Mouse (Mus musculus): ENCODE results near the gene Prkcz.
"Not testable (repeated sequence)": the region's sequence is repeated elsewhere in the genome, so short reads cannot be mapped to it uniquely, and the experiment has no call there.

The Prkcz gene

GRCm38 (mm10) chr4:155283585-155283984 lies 77.6 kb downstream of the Prkcz start:
- DNase-seq (ENCODE audit: low spot score): no peak

- DNase-seq (ENCODE audit: low spot score): no peak
Observed at GRCm38 (mm10) chr4:155283001-155283503, 78.1 kb downstream of the Prkcz start.

- DNase-seq (ENCODE audit: low spot score): no peak
Observed at GRCm38 (mm10) chr4:155282231-155282630, 78.9 kb downstream of the Prkcz start.

DNA sequence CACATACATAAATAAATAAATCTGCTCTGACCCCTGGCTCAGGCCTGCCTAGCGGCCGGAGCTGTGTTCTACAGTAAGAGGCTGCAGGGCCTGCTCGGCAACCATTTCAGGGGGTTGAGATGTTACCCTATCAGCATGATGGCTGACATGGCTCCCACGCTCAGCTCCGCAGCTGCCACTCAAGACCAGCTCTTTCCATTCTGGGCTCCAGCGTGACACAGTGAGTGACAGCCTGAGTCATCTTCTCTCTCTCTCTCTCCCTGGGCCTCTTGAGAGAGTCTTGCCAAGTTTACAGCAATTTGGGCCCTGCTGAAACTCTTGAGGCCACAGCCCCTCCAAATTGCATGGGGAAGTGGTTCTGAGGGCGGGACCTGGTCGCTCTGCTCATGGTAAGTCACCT lies 79.5 kb downstream of the Prkcz start:
- no peak for DNase-seq (ENCODE audit: low spot score)

- no peak for DNase-seq (ENCODE audit: low spot score)
Observed at GRCm38 (mm10) chr4:155281227-155281626, 79.9 kb downstream of the Prkcz start.

DNA sequence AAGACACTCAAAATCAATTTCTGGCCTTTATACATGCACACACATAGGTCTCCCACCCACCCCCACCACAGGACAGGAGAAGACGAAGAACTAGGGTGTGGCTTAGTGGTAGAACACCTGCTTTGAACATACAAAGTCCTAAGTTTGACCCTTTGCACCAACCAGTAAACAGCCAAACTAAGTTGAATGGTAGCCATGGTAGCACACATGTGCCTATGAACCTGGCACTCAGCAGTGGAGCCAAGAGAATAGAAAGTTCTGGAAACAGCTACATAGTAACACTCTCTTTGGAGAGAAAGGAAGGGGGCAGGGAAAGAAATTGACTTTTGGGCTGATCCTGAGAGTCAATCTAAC lies 80.4 kb downstream of the Prkcz start:
- no peak for DNase-seq (ENCODE audit: low spot score)

- no peak for DNase-seq (ENCODE audit: low spot score)
Observed at GRCm38 (mm10) chr4:155279926-155280767, 81.0 kb downstream of the Prkcz start.

- DNase-seq (ENCODE audit: low spot score): no peak
Observed at GRCm38 (mm10) chr4:155279054-155279453, 82.1 kb downstream of the Prkcz start.

DNA sequence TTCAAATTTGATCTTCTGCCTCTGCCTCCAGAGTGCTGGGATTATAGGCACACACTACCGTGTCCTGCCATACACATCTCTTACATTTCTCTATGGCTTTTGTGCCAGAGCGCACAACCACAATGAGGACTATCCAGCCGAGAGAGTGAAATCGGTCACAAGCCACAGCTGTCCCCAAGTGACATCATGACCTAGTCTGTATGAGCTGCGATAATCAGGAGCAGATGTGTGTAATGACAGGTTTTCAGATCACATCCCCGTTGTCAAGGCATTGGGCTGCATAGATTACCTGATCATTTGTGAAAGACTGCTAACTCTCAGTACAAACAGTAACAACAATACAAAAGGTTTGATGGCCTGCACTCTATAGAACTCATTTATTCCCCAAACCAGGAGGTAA lies 83.2 kb downstream of the Prkcz start:
- DNase-seq (ENCODE audit: low spot score): no peak

DNA sequence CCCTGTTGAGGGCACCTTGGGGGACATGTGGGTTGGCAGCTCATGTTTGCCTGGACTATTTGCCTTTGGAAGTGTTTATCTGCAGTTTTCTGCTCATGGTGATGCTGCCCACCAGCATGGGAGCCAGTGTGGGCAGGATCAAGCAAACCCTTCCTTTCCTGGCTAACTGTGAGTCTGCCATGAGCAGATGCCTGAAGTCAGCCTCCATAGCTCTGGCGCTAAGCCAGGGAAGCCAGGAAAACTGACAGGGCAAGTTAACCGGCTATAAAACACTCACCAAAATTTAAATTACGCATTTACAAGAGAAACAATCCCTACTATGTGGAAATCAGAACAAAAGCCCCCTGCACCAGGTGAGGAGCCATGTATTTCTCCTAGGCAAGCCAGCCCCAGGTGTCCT lies 86.3 kb downstream of the Prkcz start:
- DNase-seq (ENCODE audit: low spot score): no peak

DNA sequence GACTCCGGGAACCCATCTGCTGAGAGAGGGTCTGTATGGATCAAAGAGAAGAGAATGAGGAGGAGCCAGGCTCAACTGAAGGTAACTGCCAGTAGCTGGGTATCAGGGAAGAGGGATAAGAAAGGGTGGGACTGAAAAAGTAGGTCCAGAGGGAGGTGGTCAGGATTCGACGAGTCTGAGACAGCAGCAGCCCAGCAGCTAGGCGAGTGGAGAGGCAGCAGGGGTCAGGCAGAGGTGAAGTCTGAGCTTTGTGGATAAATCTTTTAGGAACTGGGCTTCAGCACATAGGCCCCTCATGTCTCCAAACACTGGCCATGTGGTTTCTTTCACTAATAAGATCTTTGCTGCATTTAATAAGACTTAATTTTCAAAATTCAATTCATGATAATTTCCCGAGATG lies 86.7 kb downstream of the Prkcz start:
- DNase-seq (ENCODE audit: low spot score): no peak

- peak; percentile 22 for DNase-seq (ENCODE audit: low spot score)
Observed at GRCm38 (mm10) chr4:155268382-155268781, 92.8 kb downstream of the Prkcz start.

GRCm38 (mm10) chr4:155267639-155268175 lies 93.5 kb downstream of the Prkcz start:
- no peak for DNase-seq (ENCODE audit: low spot score)

GRCm38 (mm10) chr4:155267047-155267543 lies 94.1 kb downstream of the Prkcz start:
- no peak for DNase-seq (ENCODE audit: low spot score)

DNA sequence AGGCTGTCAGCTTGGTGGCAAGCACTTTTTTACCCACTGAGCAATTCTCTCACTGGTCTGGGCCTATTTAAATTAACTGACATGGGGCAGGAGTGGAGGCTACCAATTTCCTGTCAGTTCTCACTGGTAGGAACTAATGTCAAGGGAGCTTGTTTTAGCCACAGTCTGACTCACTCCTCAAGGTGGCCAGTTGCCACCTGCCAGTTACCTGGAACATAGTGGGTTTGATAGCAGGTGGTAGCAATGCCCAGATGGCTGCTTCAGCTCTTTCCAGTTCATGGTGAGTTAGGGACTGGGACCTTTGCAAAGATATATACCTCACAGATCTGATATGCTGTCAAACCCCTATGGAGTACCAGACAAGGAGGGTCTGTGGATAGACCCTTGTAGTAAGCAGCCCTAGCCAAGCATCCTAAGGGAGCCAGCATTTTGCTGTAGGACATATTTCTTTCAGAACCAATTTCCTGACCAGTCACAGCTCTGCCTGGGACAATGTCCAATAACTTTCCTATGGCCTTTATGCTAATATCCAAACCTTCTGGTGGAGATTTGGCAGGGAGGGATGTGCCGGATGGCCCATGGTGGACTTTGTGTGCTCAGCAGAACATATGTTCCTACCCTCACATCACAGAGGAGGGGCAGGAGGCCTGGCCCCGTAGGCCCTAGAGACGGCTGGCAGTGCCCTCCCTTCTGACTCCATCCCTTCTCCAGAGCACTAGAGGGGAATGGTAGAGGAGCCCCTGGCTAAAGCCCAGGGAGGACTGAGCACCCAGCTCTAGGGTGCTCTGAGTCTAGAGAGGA lies 96.4 kb downstream of the Prkcz start:
- no peak for DNase-seq (ENCODE audit: low spot score)

DNA sequence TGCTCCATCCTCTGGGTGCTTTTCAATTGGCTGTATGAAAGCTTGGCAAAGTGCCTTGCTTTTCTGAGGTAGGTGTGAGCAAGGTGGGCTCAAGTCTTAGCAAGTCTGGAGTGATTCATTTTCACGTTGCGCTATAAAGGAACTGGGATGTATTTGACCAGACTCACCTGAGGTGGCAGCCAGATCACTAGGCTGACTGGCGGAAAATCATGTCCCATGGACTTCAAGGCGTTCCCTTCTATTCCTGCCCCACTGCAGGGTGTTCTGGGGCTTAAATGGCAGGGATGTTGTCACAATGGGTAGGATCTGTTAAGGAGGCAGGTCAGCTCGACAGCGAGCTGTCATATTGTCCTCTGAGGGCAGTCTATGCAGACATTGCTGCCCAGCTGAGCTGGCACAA lies 108.9 kb downstream of the Prkcz start:
- DNase-seq (ENCODE audit: low spot score): no peak

DNA sequence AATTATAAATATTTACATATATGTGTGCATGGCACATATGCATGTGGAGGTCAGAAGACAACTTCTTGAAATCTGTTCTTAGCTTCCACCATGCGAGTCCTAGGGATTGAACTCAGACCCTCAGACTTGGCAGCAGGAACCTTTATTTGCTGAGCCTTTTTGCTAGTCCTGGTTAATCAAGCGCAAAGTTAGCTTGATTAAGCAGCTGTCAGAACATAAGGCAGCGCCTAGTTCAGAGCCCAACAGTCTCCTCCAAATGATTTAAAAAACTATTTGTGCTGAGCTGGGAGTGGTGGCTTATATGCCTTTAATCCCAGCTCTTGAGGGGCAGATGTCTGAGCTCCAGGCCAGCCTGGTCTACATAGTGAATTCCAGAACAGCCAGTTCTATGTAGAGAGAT lies 110.0 kb downstream of the Prkcz start:
- DNase-seq (ENCODE audit: low spot score): no peak

GRCm38 (mm10) chr4:155250361-155251117 lies 110.6 kb downstream of the Prkcz start:
- DNase-seq (ENCODE audit: low spot score): no peak

DNA sequence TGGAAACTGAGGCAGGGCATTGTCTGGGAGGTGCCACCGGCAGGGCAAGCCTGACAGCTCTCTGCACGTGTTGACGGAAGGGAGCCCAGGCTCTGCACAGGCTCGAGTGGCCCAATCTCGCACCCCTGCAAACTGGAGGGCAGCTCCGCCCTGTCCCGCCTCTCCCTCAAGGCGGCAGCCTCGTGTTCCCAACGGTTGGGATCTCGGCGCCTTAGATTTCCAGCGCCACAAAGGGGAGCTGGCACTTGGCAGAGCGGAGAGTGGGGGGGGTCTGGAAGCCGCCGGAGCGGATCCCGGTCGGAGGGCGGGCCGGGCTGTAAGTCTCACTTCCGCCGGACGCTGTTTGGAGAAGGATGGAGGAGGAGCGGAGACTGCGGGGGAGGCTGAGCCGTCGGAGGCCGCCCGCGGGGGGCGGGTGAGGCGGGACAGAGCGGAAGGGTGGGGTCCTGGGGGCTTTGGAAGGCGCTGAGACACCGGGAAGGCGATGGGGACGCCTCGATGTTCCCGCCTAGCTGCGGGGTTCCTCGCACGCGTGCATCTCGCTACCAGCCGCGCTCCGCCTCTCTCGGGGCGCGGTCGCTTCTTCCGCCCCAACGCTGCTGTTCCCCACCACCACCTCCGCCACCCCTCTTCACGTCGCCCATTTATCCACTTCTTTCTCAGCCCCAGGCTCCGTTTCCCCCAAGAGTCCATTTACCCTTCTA lies 111.4 kb downstream of the Prkcz start, which contains the start of gene Faap20:
TSS of gene Faap20 (plus strand) at position 155 of the 704 bp plus-strand sequence.
- peak; percentile 62 for DNase-seq (ENCODE audit: low spot score)

- peak; percentile 85 for DNase-seq (ENCODE audit: low spot score)
Observed at GRCm38 (mm10) chr4:155249257-155249647, 111.9 kb downstream of the Prkcz start.

- not testable (repeated sequence) for DNase-seq (ENCODE audit: low spot score)
Observed at GRCm38 (mm10) chr4:155248054-155248453, 113.1 kb downstream of the Prkcz start.

All from c-Kit-positive CD71-positive TER-119-positive erythroid progenitor cells, embryonic 14.5 days (primary cell).